Mouse (Mus musculus) central nervous system, embryonic 14 days (tissue): Measurements from ENCODE around the gene Eps15l1. TPM values are rescaled to one million over a fixed set of nuclear protein-coding genes. Genes with fewer than 3 reads are reported as not detected.

Experiments used
- polyA plus RNA-seq: library from polyadenylated mRNA; depleted of rRNA; stranded (reverse); fragments of >200 nt; gene quantifications from 2 replicates; pipeline ENCODE4 v1.2.3, GENCODE M21; 2012; rRNA removed

Eps15l1 gene
- 111 and 112 TPM in 2 replicates for polyA plus RNA-seq

DNA sequence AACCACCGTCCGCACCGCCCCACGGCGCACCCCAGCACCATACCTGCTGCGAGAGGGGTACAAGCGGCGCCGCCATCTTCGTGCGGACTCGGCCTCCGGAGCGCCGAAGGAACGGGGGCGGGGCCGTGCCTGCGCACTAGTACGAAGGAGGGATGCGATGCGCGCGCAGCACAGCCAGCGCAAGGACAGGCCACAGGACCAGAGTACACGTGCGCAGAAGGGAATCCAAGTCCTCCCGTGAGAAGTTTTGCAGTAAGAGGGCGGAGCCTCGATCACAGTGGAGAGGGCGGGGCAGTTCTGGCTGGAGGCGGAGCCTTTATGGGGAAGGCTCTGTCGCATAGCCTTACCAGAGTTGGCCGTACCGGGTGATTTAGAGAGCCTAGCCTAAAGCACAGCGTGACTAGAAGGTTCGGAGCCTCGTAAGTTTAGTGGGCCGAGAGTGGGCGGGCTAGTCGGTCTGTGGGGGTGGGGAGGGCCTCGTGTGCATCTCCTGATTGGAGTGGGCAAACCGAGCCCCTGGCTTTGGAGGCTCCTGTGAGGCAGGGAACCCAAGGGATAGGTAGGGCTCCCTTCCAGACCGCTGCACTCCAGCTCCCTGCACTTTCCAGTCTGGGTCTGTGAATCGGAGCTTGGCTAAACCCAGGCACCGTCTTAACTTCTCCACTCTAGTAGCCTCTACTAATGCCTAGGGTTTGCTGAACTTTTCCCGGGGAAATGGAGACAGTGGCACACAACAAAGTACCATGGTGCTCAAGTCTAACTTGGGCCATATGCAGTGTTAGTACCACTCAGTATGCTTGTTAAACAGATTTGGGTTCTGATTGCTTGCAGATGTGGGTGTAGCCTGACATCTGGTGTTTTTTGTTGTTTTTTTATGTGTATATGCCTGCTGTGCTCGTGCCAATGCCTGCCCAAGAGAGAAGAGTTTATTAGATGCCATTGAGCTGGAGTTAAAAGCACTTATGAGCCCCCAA is at the start of gene Eps15l1:
Gene Eps15l1 (minus strand): TSS at position 99 of the 974 bp plus-strand sequence.

DNA sequence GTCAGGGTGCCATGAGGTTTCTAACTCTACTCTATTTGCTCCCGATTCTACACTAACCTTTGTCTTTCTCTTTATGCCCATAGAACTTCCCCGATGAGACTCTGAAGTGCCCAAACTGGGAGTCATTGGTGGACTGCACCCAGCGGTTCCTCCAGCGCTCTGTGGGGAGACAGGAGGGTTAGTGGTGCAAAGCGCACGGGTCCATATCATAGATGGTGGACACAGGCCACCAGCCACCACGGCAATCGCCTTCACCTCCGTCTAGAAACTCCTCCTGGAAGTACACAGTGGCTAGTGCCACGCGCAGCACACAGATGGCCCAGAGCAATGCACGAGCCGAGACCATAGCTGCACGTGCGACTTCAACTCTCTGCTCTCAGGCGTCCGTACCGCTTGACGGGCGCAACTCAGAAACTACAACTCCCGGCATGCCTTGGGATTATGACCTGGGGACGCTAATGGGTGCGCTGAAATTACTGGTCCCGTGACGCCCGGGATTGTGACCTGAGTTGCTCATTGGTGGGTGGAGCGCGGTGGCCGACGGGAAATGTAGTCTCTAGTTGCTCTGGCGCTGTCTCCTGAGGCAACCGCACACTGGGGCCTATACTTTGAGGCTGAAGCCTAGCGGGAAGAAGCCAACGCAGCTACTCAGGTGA is 22.2 kb upstream of the Eps15l1 start, which contains the start of the genes Calr3 and 1700030K09Rik:
Gene Calr3 (minus strand): TSS at position 533 of the 656 bp plus-strand sequence.
Gene 1700030K09Rik (plus strand): TSS at position 543 of the 656 bp plus-strand sequence.

DNA sequence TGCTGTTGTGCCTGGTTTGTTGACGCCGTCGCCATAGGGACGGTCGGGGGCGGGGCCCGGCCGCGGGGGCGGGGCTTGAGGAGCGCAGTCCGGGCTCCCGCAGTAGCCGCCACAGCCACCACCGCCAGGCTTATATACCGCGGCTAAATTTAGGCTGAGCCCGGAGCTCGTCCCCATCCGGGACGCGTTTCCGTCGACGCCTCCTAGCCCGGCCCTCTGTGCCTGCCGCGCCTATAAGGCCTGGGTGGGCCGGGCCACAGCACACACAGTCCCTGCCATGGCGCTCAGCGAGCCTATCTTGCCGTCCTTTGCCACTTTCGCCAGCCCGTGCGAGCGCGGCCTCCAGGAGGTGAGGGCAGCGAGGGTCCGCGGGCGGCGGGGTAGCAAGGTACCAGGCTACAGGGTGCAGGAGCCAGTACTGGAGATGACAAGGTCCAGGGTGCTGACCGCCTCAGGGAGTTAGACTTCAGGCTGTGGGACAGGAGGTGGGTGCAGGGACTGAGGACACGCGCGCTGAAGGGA is 102.4 kb downstream of the Eps15l1 start, which contains the start of gene Klf2:
Gene Klf2 (plus strand): TSS at position 233 of the 522 bp plus-strand sequence.

DNA sequence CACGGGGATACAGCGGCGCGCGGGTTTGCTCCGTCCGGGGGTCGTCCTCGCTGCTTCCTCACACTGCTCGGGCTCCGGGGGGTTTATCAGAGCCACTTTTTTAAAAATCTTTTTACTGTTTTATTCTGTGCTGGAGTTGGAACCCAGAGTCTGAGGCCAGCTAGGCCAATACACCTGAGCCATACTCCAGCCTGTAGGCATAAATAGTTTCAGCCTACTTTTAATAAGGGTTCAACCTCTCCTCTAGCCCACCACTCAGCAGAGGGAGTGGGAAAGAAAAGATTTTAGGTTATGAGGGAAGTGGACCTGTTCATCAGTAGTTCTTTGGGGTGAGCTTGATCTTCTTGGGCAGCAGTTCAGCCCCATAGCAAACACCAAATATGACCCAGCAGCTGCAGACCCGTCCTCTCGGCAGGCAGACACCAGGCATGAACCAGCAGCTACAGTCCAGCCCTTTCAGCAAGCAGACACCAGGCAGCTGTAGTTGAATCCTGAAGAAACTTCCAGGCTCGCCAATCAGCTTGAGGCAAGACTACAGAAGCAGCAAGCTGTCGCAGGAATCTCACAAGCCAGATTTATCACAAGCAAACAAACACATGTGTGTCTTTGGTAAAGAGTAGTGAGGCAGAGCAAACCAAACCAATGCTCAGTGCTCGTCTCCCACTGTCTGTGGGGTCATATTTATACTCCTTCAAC is 115.9 kb downstream of the Eps15l1 start, which contains the start of gene Gm10282:
Gene Gm10282 (minus strand): TSS at position 51 of the 696 bp plus-strand sequence.

Other genes starting within 250 kb of the Eps15l1 start
- 0.15 TPM in 2 replicates for gene Hsh2d, start 231.8 kb downstream of the Eps15l1 start, polyA plus RNA-seq
- gene Cib3, start 208.6 kb downstream of the Eps15l1 start, polyA plus RNA-seq: 0.03 TPM in 1 of 2 replicates, not detected in the other
- gene Gm11034, start 207.8 kb downstream of the Eps15l1 start, polyA plus RNA-seq: not detected in 2 replicates
- 87.3 and 98.8 TPM in 2 replicates for gene Fam32a, start 201.7 kb downstream of the Eps15l1 start, polyA plus RNA-seq
- gene Ap1m1, start 181.4 kb downstream of the Eps15l1 start, polyA plus RNA-seq: 222 and 230 TPM in 2 replicates
- 22.6 and 23.4 TPM in 2 replicates for gene Gm10282, start 116.2 kb downstream of the Eps15l1 start, polyA plus RNA-seq
- gene Klf2, start 102.4 kb downstream of the Eps15l1 start, polyA plus RNA-seq: 10.7 and 17.6 TPM in 2 replicates
- gene Calr3, start 22.4 kb upstream of the Eps15l1 start, polyA plus RNA-seq: 0.55 and 0.74 TPM in 2 replicates
- gene 1700030K09Rik, start 22.4 kb upstream of the Eps15l1 start, polyA plus RNA-seq: 14.9 and 15.2 TPM in 2 replicates
- 75.3 and 90.3 TPM in 2 replicates for gene Cherp, start 53.8 kb upstream of the Eps15l1 start, polyA plus RNA-seq
- gene Slc35e1, start 71.2 kb upstream of the Eps15l1 start, polyA plus RNA-seq: 26.4 and 26.6 TPM in 2 replicates
- 15.4 and 15.5 TPM in 2 replicates for gene Med26, start 126.8 kb upstream of the Eps15l1 start, polyA plus RNA-seq
- 81.0 and 81.2 TPM in 2 replicates for gene Smim7, start 149.6 kb upstream of the Eps15l1 start, polyA plus RNA-seq
- 21.2 and 28.7 TPM in 2 replicates for gene Tmem38a, start 150.6 kb upstream of the Eps15l1 start, polyA plus RNA-seq
- gene Nwd1, start 225.3 kb upstream of the Eps15l1 start, polyA plus RNA-seq: 2.4 and 2.8 TPM in 2 replicates